Mouse (Mus musculus) forebrain, embryonic 16.5 days (tissue): Measurements from ENCODE around the gene Pdrg1. TPM values are rescaled to one million over a fixed set of nuclear protein-coding genes. Genes with fewer than 3 reads are reported as not detected.
A peak's percentile ranks its signal among the peaks of the same experiment; 100 is the strongest.

Source experiments
- ATAC-seq: fragments of 200-750 bp; cut with Nextera tagmentation; 2 replicates; pipeline ENCODE4 v1.8.0; 2017; ENCODE audit warnings: mild to moderate bottlenecking, moderate library complexity
- H3K27ac ChIP-seq: fragments of 300-500 bp; sonication (generic); 2 replicates; pipeline ENCODE4 v1.5.1; 2014; ENCODE audit warnings: low read length, control low read depth
- H3K27me3 ChIP-seq: fragments of 300-500 bp; sonication (generic); replicated peaks from 2 replicates; pipeline ENCODE4 v1.6.1; 2014; ENCODE audit warnings: low read length; ENCODE audit not compliant: control insufficient read depth, insufficient read depth
- H3K36me3 ChIP-seq: fragments of 300-500 bp; sonication (generic); 2 replicates; pipeline ENCODE4 v1.6.1; 2014; ENCODE audit not compliant: control insufficient read depth, insufficient read depth
- H3K4me1 ChIP-seq: fragments of 300-500 bp; sonication (generic); replicated peaks from 2 replicates; pipeline ENCODE4 v1.6.1; 2014; ENCODE audit warnings: low read length; ENCODE audit not compliant: control insufficient read depth, insufficient read depth
- H3K4me2 ChIP-seq: fragments of 300-500 bp; sonication (generic); 2 replicates; pipeline ENCODE4 v1.6.1; 2014; ENCODE audit warnings: mild to moderate bottlenecking, low read length, control low read depth
- H3K4me3 ChIP-seq: fragments of 300-500 bp; sonication (generic); replicated peaks from 2 replicates; pipeline ENCODE4 v1.5.1; 2014; ENCODE audit warnings: mild to moderate bottlenecking, low read length, control low read depth
- H3K9ac ChIP-seq: fragments of 300-500 bp; sonication (generic); replicated peaks from 2 replicates; pipeline ENCODE4 v1.6.1; 2014; ENCODE audit warnings: low read depth, low read length, control low read depth
- H3K9me3 ChIP-seq: fragments of 300-500 bp; sonication (generic); 2 replicates; pipeline ENCODE4 v1.6.1; 2016; ENCODE audit warnings: low read length; ENCODE audit not compliant: control insufficient read depth
- WGBS: fragments of 180-500 bp; shearing (Covaris S2); extraction: QIAGEN DNeasy Blood & Tissue Kit; methylation state at CpG from one replicate; pipeline ENCODE4 v1.1.7; 2014; 5-methylcytosine and 5-hydroxymethylcytosine counted together
- polyA plus RNA-seq: library from polyadenylated mRNA; unstranded; fragments of >200 nt; fragmentation: Nextera tagmentation; extraction: Ambion mirVana; gene quantifications from 2 replicates; pipeline ENCODE4 v1.2.1, GENCODE M21; 2015

The Pdrg1 gene
- polyA plus RNA-seq, 1 experiment from 2014 or later = 204 TPM

- H3K27ac ChIP-seq = no peak overlapping the region
- H3K36me3 ChIP-seq = no peaks in the 10 kb centered on the region
- H3K4me2 ChIP-seq = no peak overlapping the region
- no peak for ATAC-seq
- 82% methylated on average over 9 of the region's 9 CpGs for WGBS
- H3K9me3 ChIP-seq = no peaks in the 10 kb centered on the region
- H3K27me3 ChIP-seq = no peaks in the 10 kb centered on the region
- H3K4me3 ChIP-seq = no peak overlapping the region
- H3K9ac ChIP-seq = no peak overlapping the region
- H3K4me1 ChIP-seq = no peaks in the 10 kb centered on the region
These were observed 23.7 kb downstream of the Pdrg1 start for GRCm38 (mm10) chr2:152991529-152991928.

DNA sequence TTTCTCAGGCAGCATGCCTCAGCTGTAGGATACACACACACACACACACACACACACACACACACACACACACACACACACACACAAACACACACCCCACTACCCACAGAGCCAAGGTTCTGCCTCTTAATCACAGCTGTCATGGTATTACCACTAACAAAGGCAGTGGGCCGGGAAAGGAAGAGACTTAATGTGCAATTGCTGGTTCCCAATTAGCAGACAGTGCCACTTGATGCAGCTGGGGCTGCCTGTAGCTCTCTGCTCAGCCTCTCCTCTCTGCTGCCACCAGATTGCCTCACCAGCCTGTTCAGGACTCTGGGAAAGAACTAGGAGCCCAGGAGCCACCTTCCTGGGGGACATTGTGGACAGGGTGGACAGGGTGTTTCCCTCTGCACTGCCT lies 29.6 kb downstream of the Pdrg1 start:
- no peak overlapping the region for H3K4me2 ChIP-seq
- 0 out of 2 replicates have a peak, but pooled peaks cover 4% of the 10 kb centered on the region for H3K4me1 ChIP-seq
- peak; percentile 94 for ATAC-seq
- no peak overlapping the region for H3K9ac ChIP-seq
- no peaks in the 10 kb centered on the region for H3K27me3 ChIP-seq
- H3K9me3 ChIP-seq = no peaks in the 10 kb centered on the region
- H3K27ac ChIP-seq = no peak overlapping the region
- H3K36me3 ChIP-seq = no peaks in the 10 kb centered on the region
- WGBS = 8% methylated on average over 1 of the region's 1 CpGs
- no peak overlapping the region for H3K4me3 ChIP-seq

- H3K27me3 ChIP-seq = no peaks in the 10 kb centered on the region; the same call in 1 of the 2 replicates
- no peaks in the 10 kb centered on the region for H3K36me3 ChIP-seq
- no peak overlapping the region for H3K4me3 ChIP-seq
- H3K4me1 ChIP-seq = no peaks in the 10 kb centered on the region
- 43% methylated on average over 3 of the region's 3 CpGs for WGBS
- H3K9me3 ChIP-seq = peaks cover 3% of the 10 kb centered on the region; the same call in 1 of the 2 replicates
- no peak overlapping the region for H3K27ac ChIP-seq
- no peak overlapping the region for H3K9ac ChIP-seq
- ATAC-seq = no peak
- no peak overlapping the region for H3K4me2 ChIP-seq
These were observed 38.2 kb downstream of the Pdrg1 start for GRCm38 (mm10) chr2:152976991-152977390.

GRCm38 (mm10) chr2:152965555-152965954 lies 49.7 kb downstream of the Pdrg1 start:
- peaks cover 8% of the 10 kb centered on the region; the same call in 1 of the 2 replicates for H3K4me1 ChIP-seq
- WGBS = 74% methylated on average over 4 of the region's 4 CpGs

GRCm38 (mm10) chr2:152962091-152962793 lies 53.0 kb downstream of the Pdrg1 start, which contains the start of gene Ttll9:
Gene Ttll9 (plus strand): TSS chr2:152962485.
- peak within 1 kb of the TSS; percentile 46 for H3K9ac ChIP-seq
- H3K36me3 ChIP-seq = no peaks in the 10 kb centered on the region
- under 1% methylated on average over 34 of the region's 34 CpGs for WGBS
- peak within 1 kb of the TSS; percentile 77 for H3K4me2 ChIP-seq
- peaks cover 8% of the 10 kb centered on the region; the same call in 1 of the 2 replicates for H3K4me1 ChIP-seq
- ATAC-seq = peak; percentile 97
- no peak within 1 kb of the TSS for H3K27ac ChIP-seq
- no peaks in the 10 kb centered on the region for H3K9me3 ChIP-seq
- H3K4me3 ChIP-seq = peak within 1 kb of the TSS; percentile 44
- 0 out of 2 replicates have a peak, but pooled peaks cover 4% of the 10 kb centered on the region for H3K27me3 ChIP-seq

More at GRCm38 (mm10) chr2:152965555-152965954, 49.7 kb downstream of the Pdrg1 start:
- H3K27ac ChIP-seq = no peak overlapping the region
- no peaks in the 10 kb centered on the region for H3K36me3 ChIP-seq
- H3K27me3 ChIP-seq = 0 out of 2 replicates have a peak, but pooled peaks cover under 1% of the 10 kb centered on the region
- H3K4me2 ChIP-seq = no peak overlapping the region
- no peak for ATAC-seq
- no peaks in the 10 kb centered on the region for H3K9me3 ChIP-seq
- no peak overlapping the region for H3K9ac ChIP-seq
- no peak overlapping the region for H3K4me3 ChIP-seq

Other genes starting within 250 kb of the Pdrg1 start
- 176 and 188 TPM in 2 replicates for gene Bcl2l1, start 183.7 kb downstream of the Pdrg1 start, polyA plus RNA-seq
- 40.0 and 49.6 TPM in 2 replicates for gene Tpx2, start 167.5 kb downstream of the Pdrg1 start, polyA plus RNA-seq
- gene Mylk2, start 104.1 kb downstream of the Pdrg1 start, polyA plus RNA-seq = not detected in 2 replicates
- 3.6 and 3.7 TPM in 2 replicates for gene Foxs1, start 82.2 kb downstream of the Pdrg1 start, polyA plus RNA-seq
- gene Dusp15, start 63.7 kb downstream of the Pdrg1 start, polyA plus RNA-seq = 6.0 and 8.6 TPM in 2 replicates
- 2.1 and 3.5 TPM in 2 replicates for gene Ttll9, start 52.9 kb downstream of the Pdrg1 start, polyA plus RNA-seq
- 1.6 and 2.0 TPM in 2 replicates for gene Xkr7, start 16.4 kb upstream of the Pdrg1 start, polyA plus RNA-seq
- gene Ccm2l, start 50.5 kb upstream of the Pdrg1 start, polyA plus RNA-seq = 0.85 and 0.94 TPM in 2 replicates
- 1.8 and 2.1 TPM in 2 replicates for gene Hck, start 93.0 kb upstream of the Pdrg1 start, polyA plus RNA-seq
- gene Tm9sf4, start 145.9 kb upstream of the Pdrg1 start, polyA plus RNA-seq = 74.5 and 78.9 TPM in 2 replicates
- 35.0 and 40.0 TPM in 2 replicates for gene Tspyl3, start 210.0 kb upstream of the Pdrg1 start, polyA plus RNA-seq
- 6.4 and 6.9 TPM in 2 replicates for gene Plagl2, start 226.0 kb upstream of the Pdrg1 start, polyA plus RNA-seq
- 4.1 and 6.3 TPM in 2 replicates for gene Pofut1, start 226.1 kb upstream of the Pdrg1 start, polyA plus RNA-seq